Mouse (Mus musculus): Measurements from ENCODE around the gene Pdzrn4. TPM values are rescaled to one million over a fixed set of nuclear protein-coding genes. Genes with fewer than 3 reads are reported as not detected.

Pdzrn4 gene
- total and polyA plus RNA-seq, 2 experiments = not detected

- Histone ChIP-seq H3K4me3 (ENCODE audit: insufficient read depth, low read depth, low read length) (no peak overlapping the region), H3K9ac (ENCODE audit: low read depth, low read length) (no peak overlapping the region), H3K27ac (replicated peaks; ENCODE audit: insufficient read depth, low read depth, low read length) (no peak overlapping the region), H3K27me3 (ENCODE audit: control insufficient read depth, insufficient read depth, low read length) (no peaks in the 10 kb centered on the region), H3K79me2 (ENCODE audit: control insufficient read depth, insufficient read depth, low read length) (no peaks in the 10 kb centered on the region), H3K4me1 (ENCODE audit: control insufficient read depth, insufficient read depth, low read length) (no peaks in the 10 kb centered on the region), H3K36me3 (ENCODE audit: control insufficient read depth, insufficient read depth, low read length) (no peaks in the 10 kb centered on the region)
- DNase-seq (ENCODE audit: extremely low read depth, low read depth, low spot score) = no peak
- TF ChIP-seq POLR2A (IDR thresholded peaks at IDR 0.05; ENCODE audit: extremely low read depth, insufficient read depth, low read length) (no peak), CTCF (IDR thresholded peaks at IDR 0.05; ENCODE audit: low read depth, low read length) (no peak)
- WGBS = 89% methylated on average over 9 of the region's 9 CpGs
Observed at GRCm38 (mm10) chr15:92525416-92525815, 128.7 kb downstream of the Pdzrn4 start.

- peak; percentile 42 for TF ChIP-seq CTCF (IDR thresholded peaks at IDR 0.05; ENCODE audit: low read depth, low read length)
- TF ChIP-seq POLR2A (IDR thresholded peaks at IDR 0.05; ENCODE audit: extremely low read depth, insufficient read depth, low read length) = no peak
- 69% methylated on average over 4 of the region's 4 CpGs for WGBS
- no peaks in the 10 kb centered on the region for H3K36me3 ChIP-seq (ENCODE audit: control insufficient read depth, insufficient read depth, low read length)
- no peaks in the 10 kb centered on the region for H3K27me3 ChIP-seq (ENCODE audit: control insufficient read depth, insufficient read depth, low read length)
- DNase-seq (ENCODE audit: extremely low read depth, low read depth, low spot score) = peak; percentile 7
- no peaks in the 10 kb centered on the region for H3K79me2 ChIP-seq (ENCODE audit: control insufficient read depth, insufficient read depth, low read length)
- H3K4me1 ChIP-seq (ENCODE audit: control insufficient read depth, insufficient read depth, low read length) = no peaks in the 10 kb centered on the region
- no peak overlapping the region for H3K27ac ChIP-seq (replicated peaks; ENCODE audit: insufficient read depth, low read depth, low read length)
- H3K9ac ChIP-seq (ENCODE audit: low read depth, low read length) = no peak overlapping the region
- H3K4me3 ChIP-seq (ENCODE audit: insufficient read depth, low read depth, low read length) = no peak overlapping the region
Observed at GRCm38 (mm10) chr15:92526731-92527130, 130.1 kb downstream of the Pdzrn4 start.

GRCm38 (mm10) chr15:92543252-92543651 lies 146.6 kb downstream of the Pdzrn4 start:
- WGBS = 15% methylated on average over 1 of the region's 1 CpGs
- Histone ChIP-seq H3K4me1 (ENCODE audit: control insufficient read depth, insufficient read depth, low read length) (no peaks in the 10 kb centered on the region), H3K9ac (ENCODE audit: low read depth, low read length) (no peak overlapping the region), H3K36me3 (ENCODE audit: control insufficient read depth, insufficient read depth, low read length) (no peaks in the 10 kb centered on the region), H3K27me3 (ENCODE audit: control insufficient read depth, insufficient read depth, low read length) (no peaks in the 10 kb centered on the region), H3K27ac (replicated peaks; ENCODE audit: insufficient read depth, low read depth, low read length) (no peak overlapping the region), H3K79me2 (ENCODE audit: control insufficient read depth, insufficient read depth, low read length) (no peaks in the 10 kb centered on the region), H3K4me3 (ENCODE audit: insufficient read depth, low read depth, low read length) (no peak overlapping the region)
- no peak for DNase-seq (ENCODE audit: extremely low read depth, low read depth, low spot score)
- TF ChIP-seq POLR2A (IDR thresholded peaks at IDR 0.05; ENCODE audit: extremely low read depth, insufficient read depth, low read length) (no peak), CTCF (IDR thresholded peaks at IDR 0.05; ENCODE audit: low read depth, low read length) (no peak)

GRCm38 (mm10) chr15:92547294-92547911 lies 150.7 kb downstream of the Pdzrn4 start:
- 70% methylated on average over 9 of the region's 9 CpGs for WGBS
- H3K27me3 ChIP-seq (ENCODE audit: control insufficient read depth, insufficient read depth, low read length) = no peaks in the 10 kb centered on the region
- no peak overlapping the region for H3K4me3 ChIP-seq (ENCODE audit: insufficient read depth, low read depth, low read length)
- TF ChIP-seq POLR2A (IDR thresholded peaks at IDR 0.05; ENCODE audit: extremely low read depth, insufficient read depth, low read length) = no peak
- TF ChIP-seq CTCF (IDR thresholded peaks at IDR 0.05; ENCODE audit: low read depth, low read length) = no peak
- H3K27ac ChIP-seq (replicated peaks; ENCODE audit: insufficient read depth, low read depth, low read length) = no peak overlapping the region
- no peaks in the 10 kb centered on the region for H3K36me3 ChIP-seq (ENCODE audit: control insufficient read depth, insufficient read depth, low read length)
- no peaks in the 10 kb centered on the region for H3K79me2 ChIP-seq (ENCODE audit: control insufficient read depth, insufficient read depth, low read length)
- no peak overlapping the region for H3K9ac ChIP-seq (ENCODE audit: low read depth, low read length)
- no peak for DNase-seq (ENCODE audit: extremely low read depth, low read depth, low spot score)
- no peaks in the 10 kb centered on the region for H3K4me1 ChIP-seq (ENCODE audit: control insufficient read depth, insufficient read depth, low read length)

GRCm38 (mm10) chr15:92555012-92555574 lies 158.4 kb downstream of the Pdzrn4 start:
- Histone ChIP-seq H3K4me3 (ENCODE audit: insufficient read depth, low read depth, low read length) (no peak overlapping the region), H3K27me3 (ENCODE audit: control insufficient read depth, insufficient read depth, low read length) (no peaks in the 10 kb centered on the region), H3K79me2 (ENCODE audit: control insufficient read depth, insufficient read depth, low read length) (no peaks in the 10 kb centered on the region), H3K4me1 (ENCODE audit: control insufficient read depth, insufficient read depth, low read length) (no peaks in the 10 kb centered on the region), H3K36me3 (ENCODE audit: control insufficient read depth, insufficient read depth, low read length) (no peaks in the 10 kb centered on the region), H3K27ac (replicated peaks; ENCODE audit: insufficient read depth, low read depth, low read length) (no peak overlapping the region), H3K9ac (ENCODE audit: low read depth, low read length) (no peak overlapping the region)
- DNase-seq (ENCODE audit: extremely low read depth, low read depth, low spot score) = no peak
- WGBS = 82% methylated on average over 7 of the region's 7 CpGs
- TF ChIP-seq POLR2A (IDR thresholded peaks at IDR 0.05; ENCODE audit: extremely low read depth, insufficient read depth, low read length) (no peak), CTCF (IDR thresholded peaks at IDR 0.05; ENCODE audit: low read depth, low read length) (no peak)

- H3K36me3 ChIP-seq (ENCODE audit: control insufficient read depth, insufficient read depth, low read length) = no peaks in the 10 kb centered on the region
- no peaks in the 10 kb centered on the region for H3K27me3 ChIP-seq (ENCODE audit: control insufficient read depth, insufficient read depth, low read length)
- H3K4me3 ChIP-seq (ENCODE audit: insufficient read depth, low read depth, low read length) = no peak overlapping the region
- H3K27ac ChIP-seq (replicated peaks; ENCODE audit: insufficient read depth, low read depth, low read length) = no peak overlapping the region
- H3K9ac ChIP-seq (ENCODE audit: low read depth, low read length) = no peak overlapping the region
- TF ChIP-seq CTCF (IDR thresholded peaks at IDR 0.05; ENCODE audit: low read depth, low read length) (no peak), POLR2A (IDR thresholded peaks at IDR 0.05; ENCODE audit: extremely low read depth, insufficient read depth, low read length) (no peak)
- no peaks in the 10 kb centered on the region for H3K4me1 ChIP-seq (ENCODE audit: control insufficient read depth, insufficient read depth, low read length)
- no peaks in the 10 kb centered on the region for H3K79me2 ChIP-seq (ENCODE audit: control insufficient read depth, insufficient read depth, low read length)
- no peak for DNase-seq (ENCODE audit: extremely low read depth, low read depth, low spot score)
- WGBS = 75% methylated on average over 3 of the region's 3 CpGs
Observed at GRCm38 (mm10) chr15:92555716-92556115, 159.0 kb downstream of the Pdzrn4 start.

All from liver, adult 2 months (tissue).